Mouse (Mus musculus) 416B (cell line): ENCODE data around the gene Gatad2a.
"Not testable (repeated sequence)": the region's sequence is repeated elsewhere in the genome, so short reads cannot be mapped to it uniquely, and the experiment has no call there.

ENCODE experiments used
- DNase-seq: peaks from one replicate; pipeline ENCODE4 v3.0.0; 2011; ENCODE audit warnings: low read depth

Gatad2a gene

DNA sequence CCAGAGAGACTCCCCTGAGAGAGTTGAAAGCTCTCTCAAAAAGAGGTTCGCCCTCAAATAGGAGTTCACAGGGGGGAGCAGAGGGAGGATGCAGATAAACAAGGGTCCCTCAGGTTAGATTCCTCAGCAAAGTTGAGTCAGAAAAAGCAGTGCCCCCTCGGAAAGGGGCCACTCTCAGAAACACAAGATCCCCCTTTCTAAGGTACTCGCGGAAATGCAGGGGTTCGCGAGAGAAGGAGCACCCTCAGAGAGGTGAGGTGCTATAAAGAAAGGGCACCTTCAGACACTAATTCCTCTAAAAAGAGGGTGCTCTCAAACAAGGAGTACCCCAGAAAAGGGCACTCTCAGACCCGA, 785 bp downstream of the Gatad2a start:
- DNase-seq = no peak

DNA sequence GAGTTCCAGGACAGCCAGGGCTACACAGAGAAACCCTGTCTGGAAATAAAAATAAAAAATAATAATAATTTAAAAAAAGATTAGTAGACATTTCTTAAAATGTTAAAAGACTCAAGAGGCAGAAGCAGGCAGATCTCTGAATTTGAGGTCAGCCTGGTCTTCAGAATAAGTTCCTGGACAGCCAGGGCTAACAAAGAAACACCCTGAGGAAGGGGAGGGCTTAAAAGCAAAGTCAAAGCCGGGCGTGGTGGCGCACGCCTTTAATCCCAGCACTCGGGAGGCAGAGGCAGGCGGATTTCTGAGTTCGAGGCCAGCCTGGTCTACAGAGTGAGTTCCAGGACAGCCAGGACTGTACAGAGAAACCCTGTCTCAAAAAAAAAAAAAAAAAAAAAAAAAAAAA, 7.2 kb downstream of the Gatad2a start:
- not testable (repeated sequence) for DNase-seq

DNA sequence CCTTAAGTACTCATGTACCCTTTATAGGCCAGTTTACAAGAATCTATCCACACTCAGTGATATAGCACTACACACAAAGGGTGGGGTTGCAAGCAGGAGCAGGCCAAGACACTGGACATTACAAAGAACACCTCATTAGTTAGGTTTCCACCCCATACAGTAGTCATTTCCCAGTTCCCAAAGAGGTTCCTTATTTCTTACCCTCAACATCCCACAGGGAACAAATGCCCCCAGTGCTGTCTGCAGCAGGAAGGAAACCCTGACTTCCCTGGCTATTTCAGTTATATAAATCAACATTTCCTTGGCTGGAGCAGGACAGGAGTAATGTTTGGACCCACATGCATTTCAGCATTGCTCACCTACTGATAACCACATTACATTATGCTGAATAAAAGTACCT, 8.4 kb downstream of the Gatad2a start:
- no peak for DNase-seq

DNA sequence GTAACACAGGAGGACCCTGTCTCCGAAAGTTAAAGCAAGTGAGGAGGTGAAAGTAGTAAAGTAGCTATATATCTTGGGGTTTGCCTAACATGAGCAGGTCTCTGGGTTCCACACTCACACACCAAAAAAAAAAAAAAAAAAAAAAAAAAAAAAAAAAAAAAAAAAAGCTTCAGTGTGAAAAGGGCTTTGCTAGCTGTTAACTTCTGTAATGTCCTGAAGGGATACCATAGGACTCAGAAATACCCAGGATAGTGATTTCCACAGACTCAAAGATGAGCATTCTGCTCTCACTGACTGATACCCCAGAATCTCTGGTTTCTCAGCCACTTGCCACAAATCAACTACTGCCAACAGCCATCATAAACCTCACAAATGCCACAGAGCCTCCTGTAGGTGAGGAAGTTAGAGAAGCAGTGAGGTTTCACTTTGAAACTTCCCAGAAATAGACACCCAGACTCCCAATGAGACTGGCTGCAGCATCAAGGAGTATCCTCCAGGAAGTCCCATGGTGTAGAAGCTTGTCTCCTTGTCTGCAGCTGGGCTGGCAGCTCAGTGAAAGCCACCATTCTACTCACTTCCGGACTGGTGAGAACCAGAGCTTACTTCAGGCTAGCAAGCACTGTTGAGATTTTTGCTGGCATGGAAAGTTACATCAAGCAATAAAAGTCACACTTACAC, 11.2 kb downstream of the Gatad2a start:
- DNase-seq = peak; percentile 62

DNA sequence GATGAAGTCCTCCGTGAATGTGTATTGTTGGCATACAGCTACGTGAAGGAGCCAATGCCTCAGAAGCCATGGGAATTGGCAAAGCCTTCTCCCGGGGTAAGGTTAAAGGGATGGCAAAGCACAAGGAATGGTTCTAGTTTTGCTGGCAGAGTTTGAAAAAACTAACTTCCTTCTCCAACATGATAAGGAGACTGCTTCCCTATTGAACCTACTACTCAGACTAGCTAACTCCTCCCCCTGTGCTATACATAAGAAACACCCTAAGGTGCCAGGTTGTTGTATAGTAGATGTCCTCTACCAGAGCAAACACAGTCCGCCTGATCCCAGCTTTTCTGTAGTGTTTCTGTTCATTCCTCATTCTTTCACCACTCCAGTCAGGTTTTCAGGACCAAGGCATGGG, 17.7 kb downstream of the Gatad2a start:
- DNase-seq = no peak

DNA sequence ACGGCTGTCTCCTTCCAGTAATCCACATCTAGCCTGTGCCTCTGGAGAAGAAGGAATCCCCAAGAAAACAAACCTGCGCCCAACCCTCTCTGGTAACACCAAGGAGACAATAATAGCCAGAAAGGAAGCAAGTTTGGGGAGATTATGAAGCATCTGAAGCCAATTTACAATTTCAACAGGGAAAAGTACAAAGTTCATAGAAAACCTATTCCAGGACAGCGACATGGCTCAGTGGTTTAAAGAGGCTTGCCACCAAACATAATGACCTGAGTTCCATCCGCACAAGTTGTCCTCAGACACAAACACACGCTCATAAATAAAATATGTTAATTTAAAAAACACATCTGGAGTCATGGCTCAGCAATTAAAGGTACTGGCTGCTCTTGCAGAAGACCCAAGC, 21.4 kb downstream of the Gatad2a start:
- DNase-seq = no peak

DNA sequence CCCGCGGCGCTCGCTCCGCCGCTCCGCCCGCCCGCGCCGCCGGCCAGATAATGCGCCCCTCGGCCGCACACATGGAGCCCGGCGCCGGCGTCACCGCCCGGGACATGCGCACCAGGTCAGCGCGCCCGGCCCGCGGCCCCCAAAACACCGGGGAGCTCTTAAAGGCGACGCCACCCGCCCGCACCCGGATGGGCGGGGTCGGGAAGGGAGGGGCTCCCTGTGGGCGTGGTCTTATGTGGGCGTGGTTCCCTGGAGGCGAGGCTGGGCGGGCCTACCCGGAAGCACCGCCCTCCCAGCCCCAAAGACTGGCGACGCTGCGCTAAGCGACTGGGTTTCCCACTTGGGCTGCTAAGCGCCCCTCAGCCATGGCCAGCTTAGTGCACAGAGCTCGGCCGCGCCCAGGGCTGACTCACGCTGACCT, 22.0 kb downstream of the Gatad2a start:
- DNase-seq = peak; percentile 97

DNA sequence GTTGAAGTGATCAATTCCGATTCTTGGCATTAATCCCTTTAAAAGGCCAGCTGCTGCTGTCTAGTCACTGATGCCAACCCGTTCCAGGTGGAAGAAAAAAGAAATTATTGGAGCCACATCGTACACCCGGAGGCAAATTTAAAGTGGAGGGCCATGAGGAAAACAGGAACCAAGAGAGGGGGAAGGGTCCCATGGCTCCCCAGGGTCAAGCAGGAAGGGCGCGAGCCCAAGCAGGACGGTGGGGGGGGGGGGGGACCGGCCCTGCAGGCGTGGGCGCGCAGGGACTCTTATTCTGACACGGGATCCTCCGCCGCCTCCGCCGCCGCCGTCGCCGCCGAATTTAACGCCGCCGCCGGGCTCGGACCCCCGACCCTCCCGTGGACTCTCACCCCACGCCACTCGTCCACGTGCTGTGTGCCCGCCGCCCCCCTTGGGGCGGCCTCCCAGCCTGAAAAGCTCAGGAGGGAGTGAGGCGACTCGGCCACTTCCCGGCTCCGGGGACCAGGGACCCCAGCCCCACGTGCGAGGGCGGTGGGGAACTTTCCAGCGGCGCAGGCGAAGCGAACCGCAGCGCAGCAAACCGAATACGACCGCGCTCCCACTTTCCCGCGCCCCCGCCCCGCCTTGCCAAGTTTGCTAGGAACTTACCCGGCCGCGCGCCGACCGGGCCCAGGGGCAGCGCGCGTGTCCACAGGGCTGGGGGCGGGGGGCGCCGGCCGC, 22.6 kb downstream of the Gatad2a start:
- peak; percentile 41 for DNase-seq

DNA sequence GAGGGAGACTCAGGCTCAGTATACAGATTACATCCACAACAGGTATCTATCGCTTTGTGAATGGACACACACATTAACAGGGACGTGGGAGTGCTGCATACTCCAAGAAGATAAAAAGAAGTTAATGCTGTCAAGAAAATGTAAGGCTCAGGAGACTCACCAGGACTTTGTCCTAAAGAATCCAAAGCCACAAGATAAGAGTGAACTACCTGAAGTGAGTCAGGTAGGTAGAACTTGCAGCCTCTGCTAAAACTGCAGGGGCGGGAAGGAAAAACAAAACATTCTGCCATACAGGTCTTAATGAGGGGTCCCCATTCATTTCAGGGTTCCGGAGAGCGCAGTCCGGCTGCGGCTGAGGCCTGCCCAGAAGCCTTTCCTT, 23.1 kb downstream of the Gatad2a start:
- DNase-seq = no peak

DNA sequence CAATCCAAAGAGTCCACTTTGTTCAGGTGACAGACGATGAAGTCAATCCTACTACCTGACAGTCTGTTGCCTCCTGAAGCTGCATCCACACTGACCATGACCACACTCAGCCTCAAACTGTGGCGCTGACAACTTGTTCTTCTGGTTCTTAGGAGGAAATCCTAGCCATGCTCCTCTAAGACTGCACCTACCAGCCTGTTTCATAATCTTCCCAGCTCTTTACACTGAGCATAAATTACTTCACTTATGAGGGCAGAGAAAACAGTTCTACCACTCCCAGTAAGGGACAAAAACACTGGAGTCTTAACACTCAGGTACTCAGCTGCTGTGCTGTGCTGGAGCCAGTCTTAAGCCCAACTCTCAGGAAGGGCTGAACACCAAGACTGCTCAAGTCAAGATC, 25.3 kb downstream of the Gatad2a start:
- no peak for DNase-seq

DNA sequence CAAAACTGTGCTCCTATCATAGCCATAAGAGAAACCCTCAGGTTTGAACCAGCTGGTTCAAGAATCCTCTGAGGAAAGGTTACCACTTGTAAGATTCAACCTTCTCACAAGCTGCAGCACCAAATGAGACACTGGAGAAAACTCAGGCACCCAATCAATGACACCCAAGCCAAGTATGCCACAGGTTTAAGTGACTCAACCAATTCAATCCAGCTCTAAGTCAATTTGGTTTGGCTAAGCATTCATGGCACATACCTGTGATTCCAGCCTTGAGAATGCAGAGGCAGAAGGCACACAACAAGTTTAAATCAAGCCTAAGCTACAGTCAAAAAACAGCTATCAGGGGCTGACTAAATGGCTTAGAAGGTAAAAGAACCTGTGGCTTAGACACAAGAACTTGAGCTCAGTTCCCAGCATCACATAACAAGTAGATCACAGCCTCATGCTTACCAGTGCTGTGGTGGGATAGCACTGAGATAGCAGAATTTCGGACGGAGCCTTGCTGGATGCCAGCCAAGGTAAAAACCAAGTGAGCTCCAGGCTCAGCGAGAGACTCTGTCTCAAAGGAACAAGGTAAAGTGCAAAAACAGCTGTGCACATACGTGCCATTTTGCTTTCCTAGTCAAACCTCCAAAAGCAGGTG, 28.8 kb downstream of the Gatad2a start:
- DNase-seq = no peak

DNA sequence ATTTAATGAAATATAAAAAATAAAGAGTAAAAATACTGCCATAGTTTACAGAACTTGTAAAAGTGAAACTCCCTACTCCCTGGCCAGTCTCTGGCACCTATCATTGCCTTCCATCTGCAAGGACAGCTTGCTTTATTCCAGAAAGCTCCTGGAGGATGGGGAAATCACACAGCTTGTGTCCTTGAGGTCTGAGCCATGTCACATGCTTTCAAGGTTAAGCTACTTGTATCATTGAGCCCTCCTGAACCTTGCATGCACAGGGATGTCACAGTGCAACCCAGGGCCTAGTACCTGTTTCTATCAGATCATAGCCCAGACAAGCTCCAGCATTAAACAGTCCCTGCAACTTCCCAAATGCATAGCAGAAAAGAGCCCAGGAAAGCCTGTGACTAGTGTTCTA, 36.9 kb downstream of the Gatad2a start:
- no peak for DNase-seq

DNA sequence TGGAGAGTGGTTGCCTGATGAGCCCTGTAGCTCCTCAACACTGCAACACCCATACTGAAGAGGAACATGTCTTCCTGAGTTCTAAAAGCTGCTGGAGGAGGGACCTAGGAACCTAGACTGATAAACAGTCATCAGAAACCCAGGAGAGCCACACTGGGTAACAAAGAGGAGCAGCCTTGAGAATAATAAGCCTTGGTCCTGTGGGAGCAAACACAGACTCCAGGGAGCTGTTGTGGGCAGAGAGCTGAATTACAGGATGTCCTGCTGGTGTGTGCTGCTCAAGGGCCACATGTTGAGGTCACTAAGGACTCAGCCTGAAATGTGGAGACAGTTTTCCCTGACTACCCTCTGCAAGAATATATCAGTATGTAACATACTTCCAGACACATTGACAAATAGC, 38.3 kb downstream of the Gatad2a start:
- DNase-seq = peak; percentile 46

DNA sequence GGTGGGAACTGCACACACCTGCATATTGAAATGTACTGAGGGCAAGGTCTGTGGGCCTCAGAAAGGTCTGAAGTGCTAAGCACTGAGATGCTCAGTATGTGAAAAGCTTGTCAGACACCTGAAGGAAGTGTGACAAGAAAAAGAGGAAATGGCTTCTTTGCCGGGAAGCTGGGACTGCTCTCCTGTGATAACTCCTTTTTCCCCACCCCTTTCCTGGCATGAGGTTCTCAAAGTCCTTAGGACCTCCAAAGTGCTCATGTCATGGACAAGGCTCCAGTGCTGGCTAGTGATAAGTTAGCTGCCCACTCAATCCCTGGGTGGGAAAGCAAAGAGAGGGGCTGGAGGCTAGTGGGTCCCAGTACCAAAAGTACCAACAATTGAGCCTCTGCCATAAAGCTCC, 38.8 kb downstream of the Gatad2a start:
- DNase-seq = peak; percentile 45

DNA sequence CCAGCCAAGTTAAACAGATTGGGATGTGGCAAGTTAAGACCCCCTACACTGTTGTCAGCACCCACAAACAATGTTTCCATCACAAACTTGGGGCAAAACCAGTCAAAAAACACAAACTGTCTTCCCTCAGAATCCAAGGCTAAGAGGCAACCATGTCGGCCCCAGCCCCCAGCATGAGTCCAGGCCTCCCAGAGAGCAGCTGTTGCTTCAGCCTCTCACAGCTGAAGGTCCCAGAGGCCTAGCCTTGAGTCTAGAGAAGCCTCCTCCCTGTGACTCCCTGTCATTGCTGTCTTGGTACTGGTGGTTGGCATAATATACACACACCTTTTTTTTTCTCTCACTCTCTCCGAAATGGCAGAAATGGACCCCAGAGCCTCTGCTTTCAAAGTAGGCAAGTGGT, 39.5 kb downstream of the Gatad2a start:
- DNase-seq = no peak

DNA sequence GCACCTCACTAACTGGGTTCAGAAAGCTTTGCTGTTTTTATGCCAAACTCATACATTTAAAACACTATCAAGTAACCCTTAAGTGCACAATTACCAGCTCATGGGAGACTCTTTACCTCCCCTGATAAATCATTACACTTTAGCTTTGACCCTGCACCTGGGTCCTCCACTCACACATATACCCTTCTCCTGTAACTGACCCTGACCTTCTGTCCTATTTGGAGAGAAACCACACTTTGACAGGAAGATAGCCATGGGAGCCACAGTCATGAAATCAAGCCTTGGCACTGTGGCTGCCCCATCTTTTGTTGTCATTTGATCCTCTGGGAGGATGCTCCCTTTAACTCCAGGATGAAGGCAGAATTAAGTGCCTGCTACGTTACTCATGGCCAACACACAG, 41.5 kb downstream of the Gatad2a start:
- no peak for DNase-seq

DNA sequence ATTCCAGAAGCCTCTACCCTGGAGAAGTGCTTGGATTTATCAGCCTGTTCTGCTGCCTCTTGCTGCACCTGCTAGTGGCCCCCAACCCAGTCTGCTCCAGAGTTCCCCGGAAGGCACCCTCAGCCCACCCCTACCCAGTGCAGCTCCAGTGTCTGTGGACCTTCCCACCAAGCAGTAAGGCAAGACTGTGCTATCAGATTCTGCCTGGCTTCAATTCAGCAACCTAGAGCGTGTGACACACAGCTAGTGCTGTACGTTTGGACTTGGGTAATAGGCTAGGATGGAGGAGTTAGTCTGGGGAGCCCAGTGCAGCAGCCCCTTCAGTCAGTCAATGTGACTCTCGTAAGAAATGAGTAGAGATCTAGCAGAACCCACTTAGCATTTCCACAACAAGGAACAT, 42.0 kb downstream of the Gatad2a start:
- no peak for DNase-seq

DNA sequence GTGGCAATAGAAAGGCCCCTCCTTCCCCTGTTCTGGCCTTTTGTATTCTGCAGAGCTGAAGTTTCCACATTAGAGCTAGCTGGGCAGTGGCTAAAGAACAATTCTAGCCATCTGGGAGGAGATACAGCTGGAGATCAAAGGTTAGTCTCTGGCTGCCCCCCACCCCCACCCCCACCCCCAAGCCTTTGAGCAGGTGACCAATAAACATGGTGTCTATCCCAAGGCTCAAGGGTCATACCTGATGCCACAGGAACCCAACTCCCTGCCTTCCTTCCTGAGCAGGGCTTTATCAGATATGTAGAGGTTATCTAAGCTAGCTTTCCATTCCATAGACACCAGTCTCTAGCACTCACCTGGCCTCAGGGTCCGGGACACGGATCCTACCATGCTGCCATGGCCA, 45.9 kb downstream of the Gatad2a start:
- DNase-seq = no peak

DNA sequence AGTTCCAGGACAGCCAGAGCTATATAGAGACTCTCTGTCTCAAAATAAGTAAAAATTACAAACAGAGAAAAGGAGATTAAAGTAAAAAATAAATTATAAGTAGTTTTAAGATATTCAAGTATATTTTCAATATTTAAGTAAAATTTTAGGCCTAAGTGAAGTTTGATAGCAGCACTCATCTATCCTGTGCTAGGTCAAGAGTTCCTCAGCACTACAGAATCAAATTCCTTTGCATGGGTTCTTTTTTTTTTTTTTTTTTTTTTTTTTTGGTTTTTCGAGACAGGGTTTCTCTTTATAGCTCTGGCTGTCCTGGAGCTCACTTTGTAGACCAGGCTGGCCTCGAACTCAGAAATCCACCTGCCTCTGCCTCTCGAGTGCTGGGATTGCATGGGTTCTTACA, 53.7 kb downstream of the Gatad2a start:
- not testable (repeated sequence) for DNase-seq

DNA sequence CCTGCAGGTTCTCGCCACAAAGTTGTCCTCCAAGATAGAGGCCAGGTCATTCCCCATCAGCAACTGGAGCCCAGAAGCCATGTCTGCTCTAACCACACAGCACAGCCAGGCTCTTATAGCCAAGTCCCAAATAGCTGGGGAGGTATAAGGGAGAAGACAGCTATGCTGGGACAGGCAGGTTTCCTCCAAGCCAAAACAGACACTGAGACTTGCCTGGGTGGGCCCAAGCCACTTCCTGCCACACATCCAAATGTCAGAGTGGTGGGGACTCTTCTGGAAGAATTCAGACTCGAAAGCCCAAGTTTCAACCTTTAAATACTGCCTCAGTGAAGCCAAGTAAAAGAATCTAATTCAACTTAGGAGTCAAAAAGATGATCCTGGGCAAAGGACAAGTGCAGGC, 55.8 kb downstream of the Gatad2a start:
- DNase-seq = no peak

DNA sequence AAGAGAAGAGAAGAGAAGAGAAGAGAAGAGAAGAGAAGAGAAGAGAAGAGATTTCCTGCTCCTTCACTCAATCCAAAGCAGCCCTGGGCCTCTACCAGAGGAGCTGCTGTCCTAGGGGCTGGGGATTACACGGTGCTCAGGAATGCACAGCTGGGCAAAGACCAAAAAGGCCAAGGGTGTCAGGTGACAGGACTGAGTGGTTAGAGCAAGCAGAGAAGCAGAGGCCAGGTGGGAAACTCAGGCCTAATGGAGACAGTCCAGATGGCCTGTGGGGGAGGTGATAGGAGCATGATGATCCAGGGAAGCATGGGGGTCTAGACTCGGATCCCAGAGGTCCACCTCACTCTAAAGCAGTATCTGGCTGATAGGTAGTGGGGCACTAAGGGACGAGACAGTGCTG, 56.6 kb downstream of the Gatad2a start:
- no peak for DNase-seq

DNA sequence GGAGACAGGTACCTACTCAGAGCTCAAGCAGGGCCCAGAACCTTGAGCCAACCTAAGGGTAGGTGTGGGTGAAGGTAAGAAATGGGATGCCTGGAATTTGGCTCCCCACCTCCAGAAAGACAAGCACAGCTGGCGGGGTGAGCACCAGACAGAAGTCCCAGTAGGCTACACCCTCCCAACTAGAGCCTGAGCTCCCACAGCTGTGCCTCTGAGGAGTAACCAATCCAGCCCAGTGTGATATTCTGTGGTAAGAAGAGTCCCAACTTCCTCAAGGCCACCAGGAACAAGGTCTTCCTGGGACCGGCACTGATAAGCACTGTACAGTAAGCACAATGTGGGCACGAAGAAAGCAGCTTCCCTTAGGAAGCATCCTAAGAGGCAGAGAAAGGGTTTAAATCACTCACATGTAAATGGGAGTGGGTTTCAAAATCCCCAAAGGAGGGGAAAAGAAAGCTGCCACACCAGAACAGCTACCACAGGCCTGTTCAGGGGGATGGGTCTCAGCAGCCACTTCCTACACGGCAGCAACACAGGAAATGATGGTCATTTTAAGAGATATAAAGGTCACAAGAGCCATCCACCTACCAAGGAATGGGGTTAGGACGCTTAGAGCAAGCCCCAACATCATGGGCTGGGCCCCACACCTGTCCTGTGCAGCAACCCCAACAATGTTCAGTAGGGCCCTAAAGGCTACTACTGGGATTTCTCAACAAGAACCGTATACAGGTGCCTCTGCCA, 57.8 kb downstream of the Gatad2a start:
- peak; percentile 52 for DNase-seq

DNA sequence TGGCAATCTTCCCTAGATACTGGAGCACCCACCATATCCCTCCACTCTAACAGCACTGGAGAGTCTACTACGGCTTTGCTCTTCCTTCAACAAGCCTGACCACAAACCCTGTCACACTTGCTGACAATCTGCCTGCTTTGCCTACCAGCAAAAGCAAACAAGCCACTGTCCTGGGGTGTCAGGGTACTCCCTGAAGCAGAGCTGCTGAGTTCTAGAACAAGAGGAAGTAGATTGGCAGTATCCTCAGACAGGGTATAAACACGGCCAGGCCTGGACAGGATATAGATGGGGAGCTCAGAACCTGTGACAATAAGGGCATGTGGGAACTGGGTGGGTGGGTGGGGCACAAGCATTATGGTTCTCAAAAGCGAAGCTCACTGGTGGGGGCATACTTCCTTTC, 58.7 kb downstream of the Gatad2a start:
- peak; percentile 49 for DNase-seq
